Mouse (Mus musculus) erythroid progenitor cell, adult 5-6 weeks (primary cell): ENCODE measurements around the gene Phgr1. TPM values are rescaled to one million over a fixed set of nuclear protein-coding genes. Genes with fewer than 3 reads are reported as not detected.

Experiments
- ATAC-seq: replicated peaks from 2 replicates; pipeline ENCODE4 v1.8.0; 2016; ENCODE audit warnings: moderate number of reproducible peaks, mild to moderate bottlenecking, moderate TSS enrichment, inconsistent platforms; ENCODE audit not compliant: poor library complexity, low FRiP score, severe bottlenecking
- total RNA-seq, 2 experiments: library from RNA; stranded (forward) in 1 of 2; stranded (reverse) in 1 of 2; fragments of 150-400 nt in 1 of 2; fragments of 186-747, 209-891 nt in 1 of 2; gene quantifications; 2 replicates each; pipeline versions ENCODE4 v1.2.3 to v1.2.4; 2015 to 2017; ENCODE audit warnings: low replicate concordance in 2 of 2

Gene Phgr1
- total RNA-seq, 2 experiments from 2014 or later = not detected

DNA sequence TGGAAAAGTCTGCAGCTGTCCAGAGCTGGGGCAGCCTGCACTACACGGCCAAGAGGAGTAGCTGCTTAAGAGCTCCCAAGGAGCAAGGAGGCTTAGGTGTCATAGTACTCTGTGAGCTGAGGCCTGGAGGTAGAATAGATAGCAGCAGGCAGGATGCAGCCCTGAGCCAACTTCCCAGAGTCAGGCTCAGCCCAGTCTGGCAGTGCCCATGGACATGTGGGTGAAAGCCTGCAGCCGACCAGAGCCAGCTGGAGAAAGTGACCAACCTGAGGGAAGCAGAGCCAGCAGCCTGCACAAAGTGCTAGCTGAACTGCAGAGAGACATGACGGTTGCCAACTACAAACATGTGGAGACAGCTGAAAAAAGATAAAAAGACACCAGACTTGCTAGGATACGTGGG lies 34.3 kb downstream of the Phgr1 start:
- peak; percentile 36; the same call in 1 of the 2 replicates for ATAC-seq

DNA sequence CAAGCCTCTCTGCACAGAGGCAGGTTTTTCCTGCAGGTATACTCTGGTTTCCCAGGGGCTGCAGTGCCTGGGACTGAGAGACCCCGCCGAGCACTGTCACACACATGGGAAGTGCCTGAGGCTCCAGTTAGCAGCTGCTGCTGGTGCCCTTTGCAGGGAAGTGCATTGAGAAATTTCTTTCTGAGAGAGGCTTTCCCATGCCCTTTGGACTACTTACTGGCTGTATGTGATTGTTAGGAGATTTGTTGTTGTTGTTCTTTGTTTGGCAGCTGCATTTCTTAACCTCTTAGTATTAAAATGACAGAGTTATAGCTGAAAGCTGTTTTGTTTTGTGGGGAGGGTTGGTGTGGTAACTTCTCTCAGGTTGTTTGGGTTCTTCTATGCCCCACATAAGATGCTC lies 38.3 kb downstream of the Phgr1 start:
- ATAC-seq = no peak

DNA sequence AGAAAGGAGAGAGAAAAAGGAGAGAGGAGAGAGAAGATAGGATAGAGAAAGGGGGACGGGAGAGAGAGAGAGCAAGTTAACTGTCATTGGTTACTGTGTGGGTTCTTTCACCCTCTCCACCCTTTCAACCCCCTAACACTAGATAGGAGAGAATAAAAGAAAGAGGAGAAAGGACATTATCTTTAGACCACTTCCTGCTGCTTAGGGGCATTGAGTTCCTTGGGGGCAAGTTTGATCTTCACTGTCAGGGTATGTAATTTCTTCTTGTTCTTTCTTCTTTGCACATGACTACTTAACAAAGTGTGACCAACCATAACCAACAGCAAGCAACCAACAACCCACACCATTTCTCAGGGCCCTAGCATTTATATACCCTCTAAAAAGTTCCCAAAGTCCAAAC lies 40.2 kb downstream of the Phgr1 start:
- no peak for ATAC-seq

DNA sequence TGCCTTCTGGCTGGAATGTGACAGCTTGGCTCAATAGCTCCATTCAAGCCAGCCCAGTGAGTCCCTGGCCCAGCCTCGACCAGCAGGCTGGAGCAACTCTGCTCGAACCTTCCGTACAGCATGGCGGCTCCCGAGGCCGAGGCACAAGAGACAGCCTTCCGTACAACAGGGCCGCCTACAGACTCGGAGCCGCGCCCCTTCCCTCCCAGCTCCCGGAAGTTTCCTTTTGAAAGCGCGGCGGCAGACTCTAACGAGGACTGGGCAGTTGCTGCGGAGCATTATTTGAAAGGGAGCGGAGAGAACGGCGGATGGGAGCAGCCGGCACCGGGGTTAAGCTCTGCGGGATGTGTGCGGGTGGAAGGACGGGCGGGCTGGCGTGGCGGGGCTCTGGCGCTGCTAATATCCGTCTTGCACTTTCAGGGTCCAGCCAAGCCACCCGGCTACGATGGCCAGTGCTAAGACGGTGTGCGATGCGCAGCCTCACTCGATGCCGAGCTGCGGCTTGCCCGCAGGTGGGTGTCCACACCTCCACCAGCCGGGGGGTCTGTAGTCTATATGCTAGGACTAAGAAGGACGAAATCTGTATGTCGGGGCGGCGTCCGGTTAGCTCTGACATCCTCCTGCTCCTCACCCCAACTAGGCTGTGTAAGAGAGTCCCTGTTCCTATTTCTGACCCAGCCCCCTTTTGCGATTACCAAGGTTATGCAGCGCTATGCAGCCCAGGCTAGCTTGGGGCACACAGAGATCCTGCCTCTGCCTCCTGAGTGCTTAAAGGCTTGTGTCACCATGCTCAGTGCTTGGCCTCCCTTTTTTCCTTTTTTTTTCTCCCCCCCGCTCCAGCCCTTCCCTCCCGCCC lies 41.6 kb downstream of the Phgr1 start, which contains the start of gene Knstrn:
Gene Knstrn, plus strand, starts transcription at position 23 of the 856 bp plus-strand sequence.
- peak; percentile 97 for ATAC-seq

- ATAC-seq = no peak
Measured at GRCm38 (mm10) chr2:118822800-118823199, 50.2 kb downstream of the Phgr1 start.

DNA sequence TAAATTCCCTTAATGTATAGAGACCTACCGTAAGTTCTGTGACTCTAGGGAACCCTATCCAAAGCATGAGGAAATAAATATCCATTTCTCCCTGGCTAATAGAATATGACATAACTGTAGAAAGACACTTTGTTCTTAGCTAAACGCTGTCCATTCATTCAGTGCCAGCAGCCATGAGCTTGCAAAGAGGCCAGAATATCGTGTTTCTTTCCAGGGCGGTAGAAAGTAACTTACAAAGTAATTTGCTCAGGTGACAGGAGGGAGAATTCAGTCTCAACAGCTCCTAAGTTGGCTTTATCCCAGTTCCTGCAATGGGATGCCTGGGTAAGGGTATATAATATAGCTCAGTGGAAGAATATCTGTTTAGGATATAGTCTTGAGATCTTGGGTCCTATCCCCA lies 51.8 kb downstream of the Phgr1 start:
- ATAC-seq = no peak

Other genes starting within 250 kb of the Phgr1 start
- 2.1 and 3.2 TPM in 2 replicates for gene Bmf, start 223.1 kb upstream of the Phgr1 start, total RNA-seq (2015; ENCODE audit: low replicate concordance)
- gene Bmf, start 223.1 kb upstream of the Phgr1 start, total RNA-seq (2017; ENCODE audit: low replicate concordance) = 1.0 and 5.9 TPM in 2 replicates
- gene Bub1b, start 174.6 kb upstream of the Phgr1 start, total RNA-seq (2015; ENCODE audit: low replicate concordance) = 118 and 120 TPM in 2 replicates
- gene Bub1b, start 174.6 kb upstream of the Phgr1 start, total RNA-seq (2017; ENCODE audit: low replicate concordance) = 270 and 278 TPM in 2 replicates
- not detected in 2 replicates for gene Pak6, start 109.5 kb upstream of the Phgr1 start, total RNA-seq (2015; ENCODE audit: low replicate concordance)
- 0.15 and 0.39 TPM in 2 replicates for gene Pak6, start 109.5 kb upstream of the Phgr1 start, total RNA-seq (2017; ENCODE audit: low replicate concordance)
- gene Ankrd63, start 68.8 kb upstream of the Phgr1 start, total RNA-seq (2015; ENCODE audit: low replicate concordance) = not detected in 2 replicates
- not detected in 2 replicates for gene Ankrd63, start 68.8 kb upstream of the Phgr1 start, total RNA-seq (2017; ENCODE audit: low replicate concordance)
- gene Plcb2, start 44.3 kb upstream of the Phgr1 start, total RNA-seq (2015; ENCODE audit: low replicate concordance) = 14.3 and 18.4 TPM in 2 replicates
- gene Plcb2, start 44.3 kb upstream of the Phgr1 start, total RNA-seq (2017; ENCODE audit: low replicate concordance) = 9.8 and 12.3 TPM in 2 replicates
- gene Inafm2, start 27.0 kb upstream of the Phgr1 start, total RNA-seq (2015; ENCODE audit: low replicate concordance) = 5.0 and 8.4 TPM in 2 replicates
- 1.3 and 3.6 TPM in 2 replicates for gene Inafm2, start 27.0 kb upstream of the Phgr1 start, total RNA-seq (2017; ENCODE audit: low replicate concordance)
- gene Ccdc9b, start 10.1 kb upstream of the Phgr1 start, total RNA-seq (2015; ENCODE audit: low replicate concordance) = 2.1 TPM in 1 of 2 replicates, not detected in the other
- 0.30 and 0.51 TPM in 2 replicates for gene Ccdc9b, start 10.1 kb upstream of the Phgr1 start, total RNA-seq (2017; ENCODE audit: low replicate concordance)
- gene Disp2, start 7.0 kb downstream of the Phgr1 start, total RNA-seq (2015; ENCODE audit: low replicate concordance) = not detected in 2 replicates
- gene Disp2, start 7.0 kb downstream of the Phgr1 start, total RNA-seq (2017; ENCODE audit: low replicate concordance) = 0.26 TPM in 1 of 2 replicates, not detected in the other
- gene Knstrn, start 41.2 kb downstream of the Phgr1 start, total RNA-seq (2015; ENCODE audit: low replicate concordance) = 48.2 and 74.6 TPM in 2 replicates
- 156 and 210 TPM in 2 replicates for gene Knstrn, start 41.2 kb downstream of the Phgr1 start, total RNA-seq (2017; ENCODE audit: low replicate concordance)
- gene Ivd, start 89.2 kb downstream of the Phgr1 start, total RNA-seq (2015; ENCODE audit: low replicate concordance) = 5.4 and 6.3 TPM in 2 replicates
- gene Ivd, start 89.2 kb downstream of the Phgr1 start, total RNA-seq (2017; ENCODE audit: low replicate concordance) = 1.9 and 7.3 TPM in 2 replicates
- gene Bahd1, start 127.6 kb downstream of the Phgr1 start, total RNA-seq (2015; ENCODE audit: low replicate concordance) = 7.6 and 8.8 TPM in 2 replicates
- gene Bahd1, start 127.6 kb downstream of the Phgr1 start, total RNA-seq (2017; ENCODE audit: low replicate concordance) = 14.5 and 15.1 TPM in 2 replicates
- not detected in 2 replicates for gene Chst14, start 153.7 kb downstream of the Phgr1 start, total RNA-seq (2015; ENCODE audit: low replicate concordance)
- gene Chst14, start 153.7 kb downstream of the Phgr1 start, total RNA-seq (2017; ENCODE audit: low replicate concordance) = 0.77 TPM in 1 of 2 replicates, not detected in the other